Mouse (Mus musculus) right cerebral cortex, postnatal 36 days (tissue): ENCODE results near the gene Krtcap2.
"Not testable (repeated sequence)": the region's sequence is repeated elsewhere in the genome, so short reads cannot be mapped to it uniquely, and the experiment has no call there.

ENCODE experiments used
- DNase-seq, 2 experiments: peaks; one replicate each; pipeline ENCODE4 v3.0.0; 2022; ENCODE audit warnings: low spot score in 2 of 2, mixed read lengths in 1 of 2

Gene Krtcap2

GRCm38 (mm10) chr3:89245688-89246171, at the start of gene Krtcap2:
Krtcap2 (plus strand) TSS chr3:89245966.
- DNase-seq: peak in 1 of 2 experiments; percentile 63

GRCm38 (mm10) chr3:89195979-89196877, 49.5 kb upstream of the Krtcap2 start:
- peak; percentile 84 to 87 for DNase-seq

GRCm38 (mm10) chr3:89199839-89200238, 45.9 kb upstream of the Krtcap2 start:
- DNase-seq: no peak

GRCm38 (mm10) chr3:89202253-89203141, 43.3 kb upstream of the Krtcap2 start, which contains the start of gene Gba:
Gba (plus strand) TSS chr3:89202928.
- DNase-seq: peak; percentile 72 to 79

GRCm38 (mm10) chr3:89203142-89203514, 42.6 kb upstream of the Krtcap2 start:
- DNase-seq: no peak

- no peak for DNase-seq
Observed at GRCm38 (mm10) chr3:89206079-89206478, 39.7 kb upstream of the Krtcap2 start.

- no peak for DNase-seq
Observed at GRCm38 (mm10) chr3:89206695-89207094, 39.1 kb upstream of the Krtcap2 start.

- DNase-seq: no peak
Observed at GRCm38 (mm10) chr3:89208075-89208657, 37.6 kb upstream of the Krtcap2 start.

- DNase-seq: no peak
Observed at GRCm38 (mm10) chr3:89208736-89209135, 37.0 kb upstream of the Krtcap2 start.

- no peak for DNase-seq
Observed at GRCm38 (mm10) chr3:89209731-89210130, 36.0 kb upstream of the Krtcap2 start.

GRCm38 (mm10) chr3:89210162-89210561, 35.6 kb upstream of the Krtcap2 start:
- DNase-seq: no peak

GRCm38 (mm10) chr3:89210731-89211130, 35.0 kb upstream of the Krtcap2 start:
- DNase-seq: no peak

- peak; percentile 89 for DNase-seq
Observed at GRCm38 (mm10) chr3:89213803-89214530, 31.8 kb upstream of the Krtcap2 start.

GRCm38 (mm10) chr3:89214681-89215411, 30.9 kb upstream of the Krtcap2 start, which contains the start of gene Thbs3:
Thbs3 (plus strand) TSS chr3:89215180.
- DNase-seq: no peak

- DNase-seq: peak; percentile 81 to 84
Observed at GRCm38 (mm10) chr3:89215853-89216252, 29.9 kb upstream of the Krtcap2 start.

GRCm38 (mm10) chr3:89216407-89216806, 29.4 kb upstream of the Krtcap2 start:
- not testable (repeated sequence) for DNase-seq

- DNase-seq: no peak
Observed at GRCm38 (mm10) chr3:89218271-89218670, 27.5 kb upstream of the Krtcap2 start.

- DNase-seq: no peak
Observed at GRCm38 (mm10) chr3:89219546-89219945, 26.2 kb upstream of the Krtcap2 start.

- DNase-seq: no peak
Observed at GRCm38 (mm10) chr3:89221167-89221566, 24.6 kb upstream of the Krtcap2 start.

- DNase-seq: no peak
Observed at GRCm38 (mm10) chr3:89224796-89225195, 21.0 kb upstream of the Krtcap2 start.
